Mouse (Mus musculus) heart, postnatal 0 days (tissue): ENCODE data around the gene H2afv.

Experiments used
- CTCF ChIP-seq: IDR thresholded peaks from 2 replicates; pipeline ENCODE4 v1.5.1; 2016; ENCODE audit warnings: antibody characterized with exemption, control low read depth, low read depth
- EP300 ChIP-seq: IDR thresholded peaks from 2 replicates; pipeline ENCODE4 v1.6.1; 2016; ENCODE audit warnings: antibody characterized with exemption, low read depth

DNA sequence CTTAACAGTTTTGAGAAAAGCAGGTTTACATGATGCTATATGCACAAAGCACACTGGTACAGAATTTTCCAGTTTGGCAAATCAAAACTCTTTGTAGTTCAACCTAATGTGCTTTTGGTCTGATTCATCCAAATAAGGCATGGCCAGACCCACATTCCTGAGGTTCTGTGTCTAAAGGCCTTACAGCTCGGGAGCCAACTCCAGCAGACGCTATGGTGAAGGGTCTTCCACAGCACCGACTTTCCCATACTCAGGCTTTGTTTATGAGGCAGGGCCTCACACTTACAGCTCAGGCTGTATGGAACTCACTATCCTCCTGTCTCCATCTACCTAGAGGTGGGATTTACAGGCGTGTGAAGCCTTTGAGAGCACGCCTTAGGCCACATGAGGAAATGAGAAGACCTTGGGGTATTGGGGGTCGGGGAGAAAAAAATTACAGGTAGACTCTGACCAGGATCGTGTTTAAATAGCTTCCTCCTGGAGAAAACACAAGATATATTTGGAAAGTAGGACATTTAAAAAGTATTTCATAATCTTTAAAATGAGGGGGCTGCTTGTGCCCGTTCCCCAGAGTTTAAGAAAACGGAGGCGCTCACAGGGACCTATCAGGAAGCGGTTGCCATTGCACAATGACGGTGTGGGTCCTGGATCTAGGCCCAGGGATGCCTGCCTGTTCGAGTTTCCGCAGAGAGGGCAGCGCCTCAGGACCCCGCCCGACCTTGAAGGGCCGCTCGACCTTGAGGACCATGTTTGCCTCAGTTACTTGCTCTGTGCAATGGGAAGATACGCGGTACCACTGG lies 29.3 kb downstream of the H2afv start, which contains the start of gene Ppia:
- TF ChIP-seq CTCF (no peak), EP300 (no peak)
